Mouse (Mus musculus): ENCODE results near the gene Plbd1. TPM values are rescaled to one million over a fixed set of nuclear protein-coding genes. Genes with fewer than 3 reads are reported as not detected.

Plbd1 gene
- polyA plus RNA-seq, 1 experiment from 2014 or later: 0.99 TPM

- ATAC-seq (replicated peaks; ENCODE audit: low FRiP score) (no peak), DNase-seq (ENCODE audit: low spot score) (no peak)
- 85% methylated on average over 2 of the region's 2 CpGs for WGBS
Observed at GRCm38 (mm10) chr6:136644171-136644570, 17.6 kb downstream of the Plbd1 start.

DNA sequence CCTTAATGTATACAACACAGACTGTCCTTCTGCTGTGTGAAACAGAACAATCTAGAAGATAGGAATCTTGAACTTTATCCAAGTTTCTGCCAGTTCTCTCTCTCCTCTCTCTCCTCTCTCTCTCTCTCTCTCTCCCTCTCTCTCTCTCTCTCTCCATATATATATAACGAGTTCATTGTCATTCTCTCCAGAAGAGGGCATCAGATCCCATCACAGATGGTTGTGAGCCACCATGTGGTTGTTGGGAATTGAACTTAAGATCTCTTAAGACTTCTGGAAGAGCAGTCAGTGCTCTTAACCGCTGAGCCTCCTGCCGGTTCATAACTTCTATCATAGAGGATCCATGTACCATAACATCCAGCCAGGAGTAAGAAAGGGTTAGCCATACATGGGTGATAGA is 26.7 kb downstream of the Plbd1 start:
- 75% methylated on average over 3 of the region's 3 CpGs for WGBS
- H3K27ac ChIP-seq (ENCODE audit: low read depth, low read length): no peak overlapping the region
- no peak for ATAC-seq (replicated peaks; ENCODE audit: low FRiP score)

More at GRCm38 (mm10) chr6:136644171-136644570, 17.6 kb downstream of the Plbd1 start:
- Histone ChIP-seq H3K36me3 (ENCODE audit: control insufficient read depth, insufficient read depth, low read length) (no peaks in the 10 kb centered on the region), H3K4me2 (ENCODE audit: low read depth, low read length, severe bottlenecking) (no peak overlapping the region), H3K9me3 (ENCODE audit: control insufficient read depth, low read length) (no peaks in the 10 kb centered on the region), H3K4me1 (replicated peaks; ENCODE audit: control insufficient read depth, insufficient read depth, low read length) (0 out of 2 replicates have a peak, but pooled peaks cover 2% of the 10 kb centered on the region), H3K27ac (ENCODE audit: low read depth, low read length) (no peak overlapping the region), H3K27me3 (ENCODE audit: control insufficient read depth, insufficient read depth, low read length) (no peaks in the 10 kb centered on the region), H3K9ac (ENCODE audit: low read length) (no peak overlapping the region), H3K4me3 (ENCODE audit: low read depth, low read length) (no peak overlapping the region)

GRCm38 (mm10) chr6:136633719-136634118 is 28.0 kb downstream of the Plbd1 start:
- H3K36me3 ChIP-seq (ENCODE audit: control insufficient read depth, insufficient read depth, low read length): no peaks in the 10 kb centered on the region
- no peak overlapping the region for H3K4me3 ChIP-seq (ENCODE audit: low read depth, low read length)
- no peak overlapping the region for H3K9ac ChIP-seq (ENCODE audit: low read length)
- peaks cover 6% of the 10 kb centered on the region for H3K27me3 ChIP-seq (ENCODE audit: control insufficient read depth, insufficient read depth, low read length)
- no peaks in the 10 kb centered on the region for H3K9me3 ChIP-seq (ENCODE audit: control insufficient read depth, low read length)
- no peaks in the 10 kb centered on the region for H3K4me1 ChIP-seq (replicated peaks; ENCODE audit: control insufficient read depth, insufficient read depth, low read length)
- DNase-seq (ENCODE audit: low spot score) (no peak), ATAC-seq (replicated peaks; ENCODE audit: low FRiP score) (no peak)
- H3K4me2 ChIP-seq (ENCODE audit: low read depth, low read length, severe bottlenecking): no peak overlapping the region
- H3K27ac ChIP-seq (ENCODE audit: low read depth, low read length): no peak overlapping the region
- 84% methylated on average over 6 of the region's 6 CpGs for WGBS

More for the DNA sequence above, 26.7 kb downstream of the Plbd1 start:
- H3K36me3 ChIP-seq (ENCODE audit: control insufficient read depth, insufficient read depth, low read length): no peaks in the 10 kb centered on the region
- no peak overlapping the region for H3K9ac ChIP-seq (ENCODE audit: low read length)
- H3K4me1 ChIP-seq (replicated peaks; ENCODE audit: control insufficient read depth, insufficient read depth, low read length): no peaks in the 10 kb centered on the region
- no peak for DNase-seq (ENCODE audit: low spot score)
- H3K4me3 ChIP-seq (ENCODE audit: low read depth, low read length): no peak overlapping the region
- H3K4me2 ChIP-seq (ENCODE audit: low read depth, low read length, severe bottlenecking): no peak overlapping the region
- no peaks in the 10 kb centered on the region for H3K9me3 ChIP-seq (ENCODE audit: control insufficient read depth, low read length)
- peaks cover 6% of the 10 kb centered on the region for H3K27me3 ChIP-seq (ENCODE audit: control insufficient read depth, insufficient read depth, low read length)

- Histone ChIP-seq H3K27me3 (ENCODE audit: control insufficient read depth, insufficient read depth, low read length) (peaks cover 6% of the 10 kb centered on the region), H3K4me3 (ENCODE audit: low read depth, low read length) (no peak overlapping the region), H3K27ac (ENCODE audit: low read depth, low read length) (no peak overlapping the region), H3K9ac (ENCODE audit: low read length) (no peak overlapping the region), H3K4me1 (replicated peaks; ENCODE audit: control insufficient read depth, insufficient read depth, low read length) (no peaks in the 10 kb centered on the region), H3K9me3 (ENCODE audit: control insufficient read depth, low read length) (no peaks in the 10 kb centered on the region), H3K4me2 (ENCODE audit: low read depth, low read length, severe bottlenecking) (no peak overlapping the region), H3K36me3 (ENCODE audit: control insufficient read depth, insufficient read depth, low read length) (no peaks in the 10 kb centered on the region)
- ATAC-seq (replicated peaks; ENCODE audit: low FRiP score) (no peak), DNase-seq (ENCODE audit: low spot score) (no peak)
- WGBS: 88% methylated on average over 3 of the region's 3 CpGs
Observed at GRCm38 (mm10) chr6:136633154-136633553, 28.6 kb downstream of the Plbd1 start.

- Histone ChIP-seq H3K4me1 (replicated peaks; ENCODE audit: control insufficient read depth, insufficient read depth, low read length) (no peaks in the 10 kb centered on the region), H3K4me3 (ENCODE audit: low read depth, low read length) (no peak overlapping the region), H3K4me2 (ENCODE audit: low read depth, low read length, severe bottlenecking) (no peak overlapping the region), H3K27ac (ENCODE audit: low read depth, low read length) (no peak overlapping the region), H3K9ac (ENCODE audit: low read length) (no peak overlapping the region), H3K9me3 (ENCODE audit: control insufficient read depth, low read length) (no peaks in the 10 kb centered on the region), H3K27me3 (ENCODE audit: control insufficient read depth, insufficient read depth, low read length) (peaks cover 6% of the 10 kb centered on the region), H3K36me3 (ENCODE audit: control insufficient read depth, insufficient read depth, low read length) (no peaks in the 10 kb centered on the region)
- DNase-seq (ENCODE audit: low spot score) (no peak), ATAC-seq (replicated peaks; ENCODE audit: low FRiP score) (no peak)
- 87% methylated on average over 13 of the region's 13 CpGs for WGBS
Observed at GRCm38 (mm10) chr6:136631945-136632534, 29.7 kb downstream of the Plbd1 start.

DNA sequence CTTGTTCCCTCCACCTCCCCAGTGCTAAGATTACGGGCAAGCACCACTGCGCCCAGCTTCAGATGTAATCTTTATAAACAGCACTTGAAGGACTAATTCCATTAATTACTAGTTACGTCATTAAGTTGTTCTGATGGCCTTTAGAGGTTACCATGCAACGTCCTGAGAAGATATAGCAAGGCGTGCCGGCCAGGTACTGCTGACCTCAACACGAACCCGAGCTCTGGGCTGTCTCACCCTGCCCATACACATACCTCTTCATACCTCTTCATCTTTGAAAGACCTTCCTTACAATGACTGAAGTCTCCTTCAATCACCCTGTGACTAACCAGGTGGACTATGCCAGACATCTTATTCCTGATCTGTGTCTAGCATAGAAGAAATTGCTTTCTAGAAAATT is 30.2 kb downstream of the Plbd1 start:
- ATAC-seq (replicated peaks; ENCODE audit: low FRiP score) (no peak), DNase-seq (ENCODE audit: low spot score) (no peak)
- Histone ChIP-seq H3K27me3 (ENCODE audit: control insufficient read depth, insufficient read depth, low read length) (peaks cover 6% of the 10 kb centered on the region), H3K9me3 (ENCODE audit: control insufficient read depth, low read length) (no peaks in the 10 kb centered on the region), H3K4me2 (ENCODE audit: low read depth, low read length, severe bottlenecking) (no peak overlapping the region), H3K27ac (ENCODE audit: low read depth, low read length) (no peak overlapping the region), H3K36me3 (ENCODE audit: control insufficient read depth, insufficient read depth, low read length) (no peaks in the 10 kb centered on the region), H3K4me3 (ENCODE audit: low read depth, low read length) (no peak overlapping the region), H3K9ac (ENCODE audit: low read length) (no peak overlapping the region), H3K4me1 (replicated peaks; ENCODE audit: control insufficient read depth, insufficient read depth, low read length) (no peaks in the 10 kb centered on the region)
- WGBS: 89% methylated on average over 8 of the region's 8 CpGs

DNA sequence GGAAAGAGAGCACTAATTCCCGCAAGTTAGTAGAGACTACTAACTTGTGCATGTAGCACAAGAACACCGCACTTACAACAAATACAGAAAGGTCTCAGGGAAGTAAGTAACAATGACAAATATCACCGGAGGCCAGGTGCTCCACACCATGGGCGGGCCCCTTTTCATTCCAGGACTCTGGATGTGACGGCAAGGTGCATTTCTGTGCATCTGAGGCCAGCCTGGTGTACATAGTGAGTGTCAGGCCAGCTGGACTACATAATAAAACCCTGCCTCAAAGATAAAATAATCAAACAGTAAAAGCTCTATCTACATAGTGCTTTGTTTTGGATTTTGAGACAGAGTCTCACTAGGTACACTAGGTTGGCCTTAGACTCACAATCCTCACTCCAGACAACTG is 32.1 kb downstream of the Plbd1 start:
- no peak for ATAC-seq (replicated peaks; ENCODE audit: low FRiP score)
- no peak overlapping the region for H3K4me2 ChIP-seq (ENCODE audit: low read depth, low read length, severe bottlenecking)
- H3K4me1 ChIP-seq (replicated peaks; ENCODE audit: control insufficient read depth, insufficient read depth, low read length): no peaks in the 10 kb centered on the region
- WGBS: 85% methylated on average over 5 of the region's 5 CpGs
- no peaks in the 10 kb centered on the region for H3K36me3 ChIP-seq (ENCODE audit: control insufficient read depth, insufficient read depth, low read length)
- no peak for DNase-seq (ENCODE audit: low spot score)
- peaks cover 6% of the 10 kb centered on the region for H3K27me3 ChIP-seq (ENCODE audit: control insufficient read depth, insufficient read depth, low read length)
- H3K27ac ChIP-seq (ENCODE audit: low read depth, low read length): no peak overlapping the region
- H3K9me3 ChIP-seq (ENCODE audit: control insufficient read depth, low read length): no peaks in the 10 kb centered on the region
- H3K9ac ChIP-seq (ENCODE audit: low read length): no peak overlapping the region
- no peak overlapping the region for H3K4me3 ChIP-seq (ENCODE audit: low read depth, low read length)

DNA sequence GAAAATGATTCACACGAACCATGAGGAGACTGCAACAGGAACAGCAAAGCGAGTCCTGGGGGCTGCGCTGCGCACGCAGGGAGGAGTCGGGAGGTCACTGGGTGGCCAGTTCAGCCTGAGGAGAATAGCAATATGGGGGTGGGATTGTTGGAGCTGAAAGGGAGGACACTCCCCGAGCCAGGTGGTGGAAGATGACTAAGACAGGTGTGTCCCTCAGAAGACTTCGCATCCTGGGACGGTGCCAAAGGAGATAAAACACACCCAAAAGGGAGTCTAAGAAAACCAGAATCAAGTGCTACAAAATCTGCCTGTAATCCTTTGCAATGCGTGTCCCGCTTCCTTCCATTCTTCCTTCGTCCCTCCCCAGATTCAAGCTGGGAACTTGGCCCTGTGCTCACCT is 36.3 kb downstream of the Plbd1 start:
- Histone ChIP-seq H3K27me3 (ENCODE audit: control insufficient read depth, insufficient read depth, low read length) (0 out of 2 replicates have a peak, but pooled peaks cover 2% of the 10 kb centered on the region), H3K4me3 (ENCODE audit: low read depth, low read length) (no peak overlapping the region), H3K36me3 (ENCODE audit: control insufficient read depth, insufficient read depth, low read length) (no peaks in the 10 kb centered on the region), H3K9ac (ENCODE audit: low read length) (no peak overlapping the region), H3K9me3 (ENCODE audit: control insufficient read depth, low read length) (no peaks in the 10 kb centered on the region), H3K27ac (ENCODE audit: low read depth, low read length) (no peak overlapping the region), H3K4me1 (replicated peaks; ENCODE audit: control insufficient read depth, insufficient read depth, low read length) (no peaks in the 10 kb centered on the region), H3K4me2 (ENCODE audit: low read depth, low read length, severe bottlenecking) (no peak overlapping the region)
- ATAC-seq (replicated peaks; ENCODE audit: low FRiP score) (no peak), DNase-seq (ENCODE audit: low spot score) (no peak)
- WGBS: 92% methylated on average over 12 of the region's 12 CpGs
